Mouse (Mus musculus) E14TG2a.4 (cell line): ENCODE results near the gene Spindoc.
"Not testable (repeated sequence)": the region's sequence is repeated elsewhere in the genome, so short reads cannot be mapped to it uniquely, and the experiment has no call there.

Experiments
- CTCF ChIP-seq: conservative IDR thresholded peaks from 2 replicates; pipeline ENCODE4 v1.5.1; 2014; ENCODE audit warnings: low read length
- NANOG ChIP-seq: IDR thresholded peaks from 2 replicates; pipeline ENCODE4 v1.6.1; 2014; ENCODE audit warnings: borderline replicate concordance, low read length, mixed read lengths
- POU5F1 ChIP-seq: IDR thresholded peaks from 2 replicates; pipeline ENCODE4 v1.6.1; 2014; ENCODE audit warnings: low read length, borderline replicate concordance

DNA sequence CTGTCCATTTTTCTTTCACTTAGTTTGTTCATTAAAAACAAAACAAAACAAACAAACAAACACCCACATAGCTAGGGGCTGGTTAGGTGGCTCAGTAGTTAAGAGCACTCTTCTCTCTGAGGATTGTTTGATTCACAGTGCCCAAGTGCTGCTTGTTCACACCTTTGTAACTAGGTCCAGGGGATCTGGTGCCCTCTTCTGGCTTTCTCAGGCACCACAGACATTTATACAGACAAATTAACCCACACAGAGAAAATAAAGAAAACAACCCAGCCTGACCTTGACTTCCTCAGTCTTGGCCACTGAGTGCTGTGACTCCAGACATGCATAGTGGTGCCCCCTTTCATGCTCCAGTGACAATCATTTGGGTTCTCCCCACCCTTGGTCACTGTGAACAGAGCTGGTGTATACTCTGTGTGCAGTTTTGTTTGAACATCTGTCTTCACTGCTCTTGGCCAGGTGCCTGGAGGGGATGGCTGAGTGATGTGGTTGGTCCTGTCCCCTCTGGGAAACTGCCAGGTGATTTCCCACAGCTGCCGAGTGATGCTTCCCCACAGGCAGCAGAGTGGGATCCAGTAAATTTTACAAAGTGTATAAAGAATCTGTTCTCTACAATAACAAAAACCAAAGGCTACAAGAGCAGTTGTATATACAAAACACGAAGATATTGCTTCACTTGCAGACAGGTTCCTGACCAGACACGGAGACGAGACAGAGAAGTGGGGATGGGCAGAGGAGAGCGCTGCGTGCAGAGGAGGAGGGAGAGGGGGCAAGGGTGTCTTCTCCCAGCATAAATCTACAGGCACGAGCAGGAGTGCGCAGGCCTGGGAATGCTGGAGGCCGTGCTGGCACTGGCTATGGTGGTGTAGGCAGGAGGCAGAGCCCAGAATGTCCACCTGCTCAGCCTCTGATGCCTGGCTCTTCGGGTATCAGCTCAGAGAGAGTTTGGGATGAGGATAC, 14.4 kb upstream of the Spindoc start:
- TF ChIP-seq CTCF = peak; percentile 74
- not testable (repeated sequence) for TF ChIP-seq NANOG, POU5F1
